Mouse (Mus musculus): ENCODE results near the gene St3gal4.

DNA sequence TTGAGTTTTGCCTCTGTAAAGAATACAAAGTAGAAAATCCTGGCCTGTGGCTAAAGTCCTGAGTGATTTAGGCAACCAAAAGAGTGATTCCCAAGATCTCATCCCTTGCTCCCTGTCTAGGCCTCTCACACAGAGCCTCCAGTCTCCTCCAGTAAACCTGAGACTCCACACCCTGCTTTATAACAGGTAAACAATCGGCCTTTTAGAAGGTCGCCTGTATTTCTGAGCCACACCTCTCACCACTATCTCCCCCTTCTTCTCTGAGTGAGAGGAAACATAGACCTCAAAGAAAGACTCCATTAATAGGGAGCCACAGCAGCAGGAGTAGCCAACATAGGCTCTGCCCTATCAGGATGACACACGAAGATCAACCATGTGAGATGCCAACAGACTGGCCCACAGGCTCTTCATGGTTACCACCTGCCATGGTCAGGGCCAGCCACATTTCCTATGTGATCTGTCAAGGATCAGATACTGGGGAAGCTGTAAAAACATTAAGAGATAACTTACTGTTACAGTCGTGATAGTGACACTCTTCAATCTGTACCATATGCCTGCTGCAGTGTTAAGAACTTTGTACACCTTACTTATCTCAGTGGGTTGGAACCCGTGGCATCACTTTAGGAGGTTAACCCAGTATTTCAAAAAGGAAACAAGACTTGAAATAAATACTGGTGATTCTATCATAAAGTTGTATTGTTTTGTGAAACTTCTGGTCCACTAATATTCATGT is 45.2 kb upstream of the St3gal4 start:
- TF ChIP-seq CTCF (IDR thresholded peaks at IDR 0.05) (no peak), POLR2A (IDR thresholded peaks at IDR 0.05; ENCODE audit: insufficient read depth, low read depth, low read length) (no peak)

All from heart, adult 2 months (tissue).